Mouse (Mus musculus): ENCODE measurements around the gene Morc4.

GRCm38 (mm10) chrX:139774309-139775083 lies 97.0 kb downstream of the Morc4 start:
- TF ChIP-seq FOSL1 (IDR thresholded peaks at IDR 0.05; ENCODE audit: insufficient read depth, low read length, poor library complexity, severe bottlenecking) = no peak
- no peak for TF ChIP-seq MAX (IDR thresholded peaks at IDR 0.05)
